Mouse (Mus musculus): Measurements from ENCODE around the gene Ndrg4.

DNA sequence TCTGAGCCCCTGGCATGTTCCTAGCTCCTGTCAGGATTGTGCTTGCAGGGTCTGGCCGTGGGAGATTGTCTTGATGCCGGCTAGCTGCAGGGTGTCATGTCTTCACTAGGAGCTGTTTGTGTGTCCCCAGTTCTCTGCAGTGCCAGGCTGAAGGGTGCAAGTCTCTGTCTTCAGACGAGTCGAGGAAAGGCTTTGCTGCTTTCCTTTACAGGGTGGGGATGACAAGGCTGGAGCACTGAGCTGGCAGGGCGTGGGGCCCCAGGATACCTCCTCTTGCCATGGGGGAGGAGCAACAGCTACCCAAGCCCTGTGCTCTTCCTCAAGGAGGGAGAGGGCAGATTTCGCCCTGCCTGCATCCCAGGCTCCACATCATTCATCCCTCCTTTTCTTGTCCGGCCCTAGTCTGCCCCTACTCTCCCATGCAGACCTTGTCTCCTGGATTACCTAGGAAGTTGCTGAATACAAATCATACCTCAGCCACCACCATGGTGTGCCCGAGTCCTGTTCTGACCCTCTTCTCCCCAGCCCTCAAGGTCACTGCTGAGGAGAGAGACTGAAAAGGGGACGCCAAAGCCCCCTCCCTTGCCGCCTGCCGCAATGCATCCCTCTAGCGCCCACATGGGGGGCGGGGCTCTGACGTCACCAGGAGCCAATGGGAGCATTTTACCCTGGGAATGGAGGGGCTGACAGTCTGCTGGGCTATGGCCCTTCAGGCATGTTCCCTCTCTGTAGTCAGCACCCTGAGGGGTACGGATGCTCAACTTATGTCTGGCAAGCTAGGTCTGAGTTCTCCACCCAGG is 26.9 kb downstream of the Ndrg4 start:
- TF ChIP-seq ZC3H11A (IDR thresholded peaks at IDR 0.05; ENCODE audit: borderline replicate concordance, low read depth, low read length): no peak
- TF ChIP-seq MAFK (IDR thresholded peaks at IDR 0.05; ENCODE audit: insufficient read depth, low read depth, low read length): no peak
